Mouse (Mus musculus) layer of hippocampus, postnatal 14 days (tissue): ENCODE data around the gene Ppfia4. TPM values are rescaled to one million over a fixed set of nuclear protein-coding genes. Genes with fewer than 3 reads are reported as not detected.

Source experiments
- DNase-seq, 2 experiments: peaks; one replicate each; pipeline ENCODE4 v3.0.0; 2021 to 2022; ENCODE audit warnings: low spot score in 2 of 2, mixed read lengths in 1 of 2
- total RNA-seq, 2 experiments: library from RNA; stranded (reverse); gene quantifications; 2 replicates each; pipeline ENCODE4 v1.2.3; 2021

Ppfia4 gene
- total RNA-seq, 2 experiments from 2014 or later, result 82.3 to 86.7 TPM

DNA sequence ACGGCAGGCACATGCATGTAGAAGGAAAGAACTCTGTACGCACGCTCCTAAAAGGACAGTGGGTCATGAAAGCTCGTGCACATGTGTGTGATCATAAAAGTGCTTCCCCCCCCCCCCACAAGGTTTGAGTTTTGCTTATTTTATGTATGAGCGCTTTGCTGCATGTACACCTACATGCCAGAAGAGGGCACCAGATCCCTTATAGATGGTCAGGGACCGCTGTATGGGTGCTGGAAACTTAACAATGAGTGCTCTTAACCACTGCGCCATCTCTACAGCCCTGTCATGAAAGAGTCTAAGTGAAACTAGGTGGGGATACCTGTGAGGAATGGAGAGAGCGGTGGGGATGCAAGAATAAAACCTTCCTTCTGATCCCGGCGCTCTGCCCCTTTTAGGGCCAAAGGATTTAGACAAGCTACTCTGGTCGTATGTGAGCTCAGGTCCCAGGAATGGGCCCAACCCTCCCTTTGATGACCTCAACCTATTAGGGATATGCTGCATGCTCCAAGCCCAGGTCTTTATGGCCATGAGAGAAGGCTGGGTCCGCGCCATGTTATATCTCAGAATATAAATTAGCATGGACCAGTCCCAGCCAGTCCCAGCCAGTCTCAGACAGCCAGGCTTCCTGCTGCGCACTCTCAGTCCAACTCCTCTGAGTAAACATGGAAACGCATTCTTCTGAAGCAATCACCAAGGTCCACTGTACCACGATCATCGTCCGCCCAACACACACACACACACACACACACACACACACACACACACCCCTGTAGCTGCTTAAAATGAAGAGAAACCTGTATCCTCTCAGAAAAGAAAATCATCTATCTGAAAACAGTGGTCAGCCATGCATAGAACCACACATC is 7.3 kb upstream of the Ppfia4 start:
- no peak for DNase-seq

GRCm38 (mm10) chr1:134339162-134339561 is 6.4 kb upstream of the Ppfia4 start:
- DNase-seq, result no peak

DNA sequence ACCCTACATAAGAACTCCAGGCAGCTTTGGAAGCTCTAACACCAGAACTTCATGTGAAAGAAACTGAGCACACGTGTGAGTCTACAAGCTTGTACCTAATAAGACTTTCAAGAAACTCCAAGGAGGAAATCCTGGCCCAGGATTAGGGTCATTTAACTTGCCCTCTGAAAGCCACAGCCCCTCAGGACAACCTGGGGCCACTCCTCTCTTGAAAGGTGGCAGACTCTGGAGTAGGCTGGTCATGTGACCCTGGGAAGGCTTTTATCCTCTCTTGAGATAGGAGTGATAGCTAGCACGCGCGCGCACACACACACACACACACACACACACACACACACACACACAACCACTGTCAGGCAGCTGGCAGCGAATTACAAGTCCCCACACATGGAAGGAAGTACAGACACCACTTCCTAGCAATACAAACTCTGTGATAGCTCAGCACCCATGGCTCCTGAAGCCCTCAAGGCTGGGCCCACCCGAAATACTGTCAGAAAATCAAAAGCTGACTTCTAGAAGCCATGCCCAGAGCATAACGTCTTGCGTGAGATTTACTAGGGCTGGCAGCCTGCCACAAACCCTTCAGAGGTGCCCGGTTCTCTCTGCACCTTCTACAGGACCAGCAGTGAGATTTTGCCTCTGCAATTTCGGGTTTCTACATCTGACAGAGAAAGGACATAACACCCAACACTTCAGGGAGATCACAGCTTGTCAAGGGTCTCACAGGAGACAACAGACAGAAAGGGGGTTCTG is 4.4 kb upstream of the Ppfia4 start:
- DNase-seq, result no peak

DNA sequence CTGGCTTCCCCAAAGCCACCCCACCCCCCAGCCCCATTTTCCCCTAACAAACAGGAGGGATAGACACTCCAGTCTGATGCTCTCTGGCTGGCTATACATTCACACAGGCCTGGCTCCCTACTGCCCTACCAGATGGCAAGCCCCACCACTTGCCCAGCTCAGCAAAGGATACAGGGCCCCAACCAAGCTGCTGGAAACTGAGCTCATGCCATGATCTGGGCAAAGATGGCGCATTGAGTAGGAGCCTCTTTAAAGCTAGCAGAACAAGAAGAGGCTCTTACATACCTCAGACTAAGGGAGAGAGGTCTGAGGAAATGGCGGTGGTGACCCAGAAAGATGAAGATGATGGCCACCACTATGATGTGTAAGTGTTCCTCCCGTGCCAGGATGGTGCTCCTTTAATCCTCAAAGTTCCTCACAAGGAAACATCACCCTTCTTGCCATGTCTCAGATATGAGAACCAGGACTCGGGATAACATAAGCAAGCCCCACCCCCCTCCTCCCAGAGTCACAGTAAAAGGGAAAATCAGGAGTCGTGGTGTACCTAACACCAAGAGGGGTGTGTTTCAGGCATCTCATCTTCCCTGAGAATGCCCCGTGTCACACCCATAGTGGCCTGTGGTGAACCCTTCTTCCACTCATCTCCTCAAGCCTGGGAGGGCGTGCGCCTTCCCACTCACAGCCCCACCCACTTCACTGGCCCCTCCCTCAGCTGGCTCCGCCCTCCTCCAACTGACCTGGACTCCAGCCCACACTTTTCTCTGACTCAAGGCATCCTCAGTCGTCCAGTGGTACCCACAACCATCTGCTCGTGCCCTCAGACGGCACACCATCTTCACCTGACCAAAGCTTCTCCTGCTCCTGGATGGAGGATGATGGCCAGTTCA is 3.4 kb upstream of the Ppfia4 start:
- peak in 1 of 2 experiments; percentile 53 for DNase-seq

DNA sequence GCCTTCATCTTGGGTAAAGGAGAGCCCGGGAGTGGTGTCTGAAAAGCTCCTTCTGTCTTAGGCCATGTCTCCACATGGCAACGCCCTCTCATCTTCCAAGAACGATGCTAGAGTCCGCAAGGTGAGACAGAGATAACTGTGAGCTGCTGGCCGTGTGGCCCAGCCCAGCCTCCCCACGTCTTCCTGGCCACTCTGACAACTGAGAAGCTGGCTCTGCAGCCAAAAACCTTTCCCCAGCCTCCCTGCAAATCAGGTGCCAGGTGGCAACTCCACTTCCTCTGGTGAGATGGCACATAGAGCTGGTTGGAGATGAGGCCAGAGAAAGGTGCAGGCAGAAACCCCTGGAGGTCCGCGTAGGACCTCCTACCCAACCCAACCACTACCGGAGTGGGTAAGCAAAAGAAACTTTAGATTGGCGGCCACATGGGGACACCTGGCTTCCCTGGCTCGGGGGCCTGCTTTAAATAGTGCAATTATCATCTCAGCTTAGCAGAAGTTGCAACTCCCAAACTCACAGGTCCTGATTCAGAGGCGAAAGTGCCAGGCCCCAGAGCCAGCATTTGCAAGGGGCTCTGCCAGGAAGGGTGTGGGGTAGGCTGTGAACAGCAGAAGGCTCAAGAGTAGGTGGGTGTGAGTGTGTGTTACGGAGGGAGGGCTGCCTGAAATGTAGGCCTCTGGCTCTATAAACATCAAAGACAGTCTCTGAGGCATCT is 2.6 kb upstream of the Ppfia4 start:
- peak; percentile 58 to 82 for DNase-seq

- DNase-seq, result no peak
Measured at GRCm38 (mm10) chr1:134334111-134334827, 1.5 kb upstream of the Ppfia4 start.

DNA sequence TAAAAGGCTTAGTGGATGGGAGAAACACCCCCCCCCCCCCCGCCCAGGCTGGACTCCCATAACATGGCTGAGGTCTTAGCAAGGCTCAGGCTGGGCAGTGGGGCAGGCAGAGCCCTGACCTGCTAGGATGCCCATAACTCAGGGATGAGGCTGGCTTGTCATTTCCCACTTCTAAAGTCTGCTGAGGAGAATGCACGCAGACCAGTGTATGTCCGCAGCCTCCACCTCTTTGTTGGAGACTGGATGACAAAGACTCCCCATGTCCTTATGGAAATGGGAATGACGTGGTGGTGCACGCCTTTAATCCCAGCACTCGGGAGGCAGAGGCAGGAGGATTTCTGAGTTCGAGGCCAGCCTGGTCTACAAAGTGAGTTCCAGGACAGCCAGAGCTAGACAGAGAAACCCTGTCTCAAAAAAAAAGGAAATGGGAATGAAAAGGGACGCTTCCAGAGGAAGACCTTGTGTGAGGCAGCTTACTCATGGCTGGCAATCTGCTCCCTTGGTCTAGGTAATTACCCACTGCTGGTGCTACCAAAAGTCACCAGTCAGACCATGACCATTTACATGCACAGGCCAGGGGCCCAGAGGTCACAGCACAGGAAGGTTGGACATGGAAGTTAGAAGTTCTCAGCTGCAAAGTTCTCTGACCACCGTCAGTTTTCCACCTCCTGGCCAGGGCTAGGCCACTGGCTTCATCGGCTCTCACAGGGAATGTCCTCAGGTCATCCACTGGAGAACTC is 813 bp upstream of the Ppfia4 start:
- DNase-seq, result no peak

- peak; percentile 74 to 87 for DNase-seq
Measured at GRCm38 (mm10) chr1:134331879-134332635, 671 bp downstream of the Ppfia4 start.

- no peak for DNase-seq
Measured at GRCm38 (mm10) chr1:134326841-134327346, 5.8 kb downstream of the Ppfia4 start.

DNA sequence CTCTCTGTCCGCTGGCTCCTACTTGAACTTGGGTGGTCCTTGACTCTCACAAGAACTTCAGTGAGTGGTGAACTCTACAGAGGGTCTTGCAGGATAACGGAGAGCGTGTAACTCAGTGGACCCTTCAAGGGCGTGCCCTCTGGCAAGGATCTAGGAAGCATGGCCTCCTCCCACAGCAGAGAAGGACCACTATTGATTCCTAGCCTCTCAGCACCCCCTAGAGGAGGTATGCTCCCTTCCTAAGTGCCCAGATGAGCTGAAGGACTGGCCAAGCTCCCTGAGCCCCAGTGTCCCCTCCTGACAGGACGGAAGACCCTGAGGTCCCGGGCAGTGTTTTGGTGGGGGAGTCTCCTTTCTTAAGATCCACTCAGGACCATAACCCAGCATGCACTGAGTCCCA is 10.1 kb downstream of the Ppfia4 start:
- no peak for DNase-seq

DNA sequence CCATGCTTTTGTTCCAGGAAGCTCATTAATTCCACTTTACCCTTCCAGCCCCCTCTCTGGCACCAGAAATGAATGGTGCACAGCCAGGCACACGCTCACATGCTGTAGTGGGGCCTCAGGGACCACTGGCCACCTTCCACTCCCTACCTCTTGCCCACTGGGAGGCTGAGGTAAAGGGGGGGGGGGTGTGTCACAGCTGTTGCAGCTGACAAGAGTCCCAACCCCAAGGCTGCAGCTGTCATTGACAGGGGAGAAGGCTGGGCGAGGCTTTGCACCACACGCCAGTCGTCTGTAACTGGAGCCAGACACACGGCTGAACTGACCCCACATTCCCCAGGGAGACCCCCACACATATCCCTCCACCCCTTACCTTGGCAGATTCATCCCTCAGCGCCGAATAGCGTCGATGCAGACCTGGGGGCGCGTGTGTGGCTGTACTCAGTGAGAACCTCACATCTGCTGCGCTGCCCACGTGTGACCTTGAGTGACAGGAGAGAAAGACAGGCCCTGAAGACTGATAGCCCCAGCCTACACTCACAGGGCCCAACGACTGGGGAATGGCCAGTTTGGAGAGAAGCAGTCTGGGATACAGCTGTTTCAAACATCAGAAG is 11.9 kb downstream of the Ppfia4 start:
- DNase-seq, result no peak

DNA sequence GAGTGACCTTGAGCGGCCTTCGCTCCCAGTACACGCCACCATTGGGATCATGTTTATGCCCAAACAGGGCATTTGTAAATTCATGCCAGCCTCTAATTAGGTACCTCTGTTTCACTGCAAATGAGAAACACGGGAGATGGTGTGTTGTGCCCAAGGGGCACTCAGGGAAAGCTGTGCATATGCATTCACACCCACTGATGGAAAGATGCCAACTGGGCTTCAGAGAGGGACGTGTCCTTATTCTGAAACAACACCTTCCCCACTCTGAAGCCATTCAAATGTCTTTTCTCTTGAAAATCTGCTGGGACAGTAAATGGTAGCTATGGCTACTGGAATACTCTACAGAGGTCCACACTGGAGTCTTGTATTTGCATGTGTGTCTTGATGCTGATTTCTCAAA is 14.5 kb downstream of the Ppfia4 start:
- DNase-seq, result no peak

DNA sequence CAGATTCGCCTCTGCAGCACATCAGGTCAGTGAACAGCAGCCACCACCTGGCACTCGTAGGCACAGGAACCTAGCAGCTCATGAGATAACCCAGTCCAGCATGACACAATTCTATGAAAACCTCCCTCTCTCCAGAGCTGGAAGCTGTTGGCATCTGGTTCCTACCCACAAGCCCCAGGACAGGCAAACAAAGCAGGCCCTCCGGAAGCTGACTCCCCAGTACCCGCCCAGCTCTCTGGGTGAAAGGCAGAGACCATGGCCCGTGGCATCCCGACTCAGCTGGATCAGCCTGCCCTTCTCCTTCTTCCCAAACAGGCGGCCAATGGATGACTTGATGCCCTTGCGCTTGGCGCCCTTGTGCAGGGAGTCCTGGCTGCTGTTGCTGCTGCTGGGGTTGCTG is 16.4 kb downstream of the Ppfia4 start:
- no peak for DNase-seq

DNA sequence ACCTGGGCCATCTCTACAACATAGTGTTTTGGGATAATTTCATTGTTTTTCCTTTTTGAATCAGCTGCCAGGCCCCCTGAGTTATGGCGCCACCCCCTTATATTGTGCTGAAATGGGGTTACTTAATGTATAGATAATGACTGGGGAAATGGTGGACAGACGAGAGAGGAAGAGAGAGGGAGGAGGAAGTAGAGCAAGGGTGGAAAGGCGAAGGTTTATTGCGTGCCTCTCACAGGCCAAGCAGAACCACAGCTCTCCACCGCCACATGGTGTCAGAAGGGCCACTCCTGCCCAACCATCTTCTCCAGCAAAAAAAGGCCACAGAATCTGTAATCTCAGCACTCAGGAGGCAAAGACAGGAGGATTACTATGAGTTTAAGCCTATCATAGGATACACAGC is 17.5 kb downstream of the Ppfia4 start:
- no peak for DNase-seq

DNA sequence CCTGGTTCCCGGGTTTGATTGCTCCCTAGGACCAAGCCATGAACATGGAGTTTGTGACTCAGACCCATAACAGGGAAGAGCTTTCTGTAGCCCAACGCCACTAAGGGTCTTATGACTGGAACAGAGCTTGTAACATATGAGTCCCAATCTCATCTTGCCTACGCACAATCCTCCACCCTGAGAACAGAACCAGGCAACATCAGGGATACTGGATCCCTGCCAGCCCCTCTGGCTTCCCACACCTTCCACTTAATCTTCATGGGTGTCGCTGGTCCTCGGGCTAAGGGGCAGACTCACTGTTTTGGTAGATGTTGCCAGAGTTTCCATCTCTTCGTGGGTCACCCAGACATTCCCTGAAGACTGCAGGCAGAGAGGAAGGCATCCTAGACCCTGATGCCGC is 21.0 kb downstream of the Ppfia4 start:
- no peak for DNase-seq

- no peak for DNase-seq
Measured at GRCm38 (mm10) chr1:134310729-134311128, 22.0 kb downstream of the Ppfia4 start.

- DNase-seq, result no peak
Measured at GRCm38 (mm10) chr1:134310291-134310690, 22.4 kb downstream of the Ppfia4 start.

DNA sequence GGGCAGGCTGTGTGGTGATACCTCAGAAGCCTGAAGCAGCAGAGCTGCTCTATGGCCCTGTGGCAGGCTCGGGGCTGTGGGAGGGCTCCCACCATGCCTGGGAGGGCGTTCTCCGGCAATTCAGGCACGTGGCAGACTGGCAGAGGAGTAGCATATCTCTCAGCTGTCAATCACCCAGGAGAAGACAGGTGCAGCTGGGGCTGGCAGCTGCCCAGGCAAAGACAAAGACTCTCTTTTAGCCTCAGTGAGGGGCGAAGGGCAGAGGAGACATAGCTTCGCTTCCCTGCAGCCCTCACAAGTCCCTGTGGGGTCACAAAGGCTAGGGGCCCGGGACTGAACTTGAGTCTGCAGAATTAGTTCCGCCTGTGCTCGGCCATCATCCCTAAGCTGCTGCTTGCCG is 25.3 kb downstream of the Ppfia4 start:
- DNase-seq, result no peak
